Comparison of ENCODE assay signal across 9 mouse cellular contexts in the genomic region with DNA sequence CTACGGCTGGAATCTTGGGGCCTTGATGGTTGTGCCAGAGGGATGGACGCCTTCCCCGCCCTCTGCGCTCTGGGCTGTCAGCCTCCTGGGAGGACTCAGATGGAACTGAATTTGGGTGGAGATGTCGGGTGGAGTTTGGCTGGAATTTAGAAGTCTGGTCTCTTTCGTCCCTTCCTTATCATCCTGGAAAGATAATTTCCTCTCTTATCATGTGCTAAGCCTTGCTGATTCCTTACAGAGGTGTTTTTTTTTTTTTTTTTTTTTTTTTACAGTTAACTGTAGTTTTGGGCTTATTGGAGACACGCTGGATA. TPM values are rescaled to one million over a fixed set of nuclear protein-coding genes. Genes with fewer than 3 reads are reported as not detected.
DNase-seq lines count a peak whose midpoint lies in the region; ATAC-seq and TF ChIP-seq lines count a peak whose summit lies in the region.
"Had no signal": no experiment of that assay in that cellular context is flagged by ENCODE, and none has a peak within 500 bp of the region (broad histone marks: within the 10 kb centered on the region; RNA-seq: fewer than 3 reads in every experiment).

No protein-coding gene starts in this region.

- no peaks in the 10 kb centered on the region for H3K27me3 ChIP-seq in MEL (ENCODE audit: control insufficient read depth in 1 of 2, insufficient read depth in 2 of 2, low read length in 2 of 2)
- H3K27me3 ChIP-seq in liver, embryonic 12.5 days (replicated peaks), result no peaks in the 10 kb centered on the region

- H3K27ac ChIP-seq in gastrocnemius, adult 2 months, result peak overlapping the region; percentile 90
- peak overlapping the region; percentile 98 for H3K27ac ChIP-seq in MEL (ENCODE audit: control insufficient read depth, low read depth, low read length)
- peak overlapping the region; percentile 95 for H3K27ac ChIP-seq in liver, embryonic 12.5 days

- 0 out of 2 replicates have a peak, but pooled peaks have one; percentile 8 for ATAC-seq in liver, embryonic 12.5 days

- TF ChIP-seq POLR2A in MEL (IDR thresholded peaks at IDR 0.05; ENCODE audit: control insufficient read depth in 1 of 2, insufficient read depth in 1 of 2, low read depth in 1 of 2, low read length in 2 of 2, poor library complexity in 1 of 2), result no peak; a peak in 2 of 4 replicates

- H3K4me2 ChIP-seq in liver, embryonic 12.5 days, result peak overlapping the region; percentile 92

- intact Hi-C loops in gastrocnemius, adult 2 months (cut with DNase I), result loop anchor here (5.0 kb wide), 1 partner anchor 54 kb away; no protein-coding TSS in a partner anchor

- TF ChIP-seq EP300 in MEL (IDR thresholded peaks at IDR 0.05; ENCODE audit: low read depth in 1 of 2, low read length in 2 of 2), result peak; percentile 84 to 95

- peak overlapping the region; percentile 80 for H3K4me3 ChIP-seq in gastrocnemius, adult 2 months
- peak overlapping the region; percentile 70 to 75 for H3K4me3 ChIP-seq in MEL (ENCODE audit: control insufficient read depth in 1 of 2, insufficient read depth in 1 of 2, low read depth in 2 of 2, low read length in 2 of 2)
- peak overlapping the region; percentile 91 for H3K4me3 ChIP-seq in liver, embryonic 12.5 days

- 30% methylated on average over 7 of the region's 7 CpGs for WGBS in liver, embryonic 12.5 days (ENCODE audit: insufficient replicate concordance)

- TF ChIP-seq CTCF in gastrocnemius, adult 2 months (IDR thresholded peaks at IDR 0.05), result no peak
- TF ChIP-seq CTCF in MEL (IDR thresholded peaks at IDR 0.05 in 2 of 3, conservative IDR thresholded peaks at IDR 0.05 in 1 of 3; ENCODE audit: control insufficient read depth in 1 of 3, insufficient read depth in 1 of 3, low read depth in 2 of 3, low read length in 3 of 3, poor library complexity in 1 of 3, severe bottlenecking in 1 of 3), result no peak

- TF ChIP-seq RAD21 in MEL (IDR thresholded peaks at IDR 0.05; ENCODE audit: low read depth, low read length), result no peak

- no peaks in the 10 kb centered on the region for H3K9me3 ChIP-seq in MEL (replicated peaks; ENCODE audit: insufficient read depth, low read length)
- H3K9me3 ChIP-seq in liver, embryonic 12.5 days (replicated peaks), result no peaks in the 10 kb centered on the region

- peaks cover 25 to 62% of the 10 kb centered on the region in 2 experiments for H3K4me1 ChIP-seq in MEL (ENCODE audit: control insufficient read depth in 1 of 2, insufficient read depth in 2 of 2, low read length in 2 of 2)
- peaks cover 93% of the 10 kb centered on the region for H3K4me1 ChIP-seq in liver, embryonic 12.5 days

- H3K36me3 ChIP-seq in MEL (ENCODE audit: control insufficient read depth in 1 of 2, insufficient read depth in 2 of 2, low read length in 2 of 2), result peaks cover 6 to 54% of the 10 kb centered on the region in 2 experiments
- peaks cover 29% of the 10 kb centered on the region for H3K36me3 ChIP-seq in liver, embryonic 12.5 days

- peak overlapping the region; percentile 95 for H3K9ac ChIP-seq in MEL (ENCODE audit: control insufficient read depth, low read depth, low read length, poor library complexity, severe bottlenecking)
- H3K9ac ChIP-seq in liver, embryonic 12.5 days, result peak overlapping the region; percentile 97

- H3K79me2 ChIP-seq in MEL (ENCODE audit: control insufficient read depth, insufficient read depth, low read length, poor library complexity), result peaks cover 73% of the 10 kb centered on the region

- peak; percentile 71 for DNase-seq in gastrocnemius, adult 2 months
- no peak for DNase-seq in gastrocnemius, postnatal 4 days (ENCODE audit: low spot score in 2 of 2)
- peak; percentile 84 for DNase-seq in MEL (ENCODE audit: low read depth, low spot score)
- peak; percentile 65 for DNase-seq in heart, adult 8-10 months (ENCODE audit: low spot score)
- no peak for DNase-seq in retina, postnatal 1 day
- DNase-seq in kidney, postnatal 36 days, result no peak
- DNase-seq in adrenal gland, postnatal 36 days, result no peak

TF ChIP-seq in MEL, 35 proteins besides CTCF, POLR2A, EP300 and RAD21 (continues in another document):
- TF ChIP-seq TAL1 (IDR thresholded peaks at IDR 0.05; ENCODE audit: low read length), result no peak
- TF ChIP-seq ELF1 (IDR thresholded peaks at IDR 0.05; ENCODE audit: low read depth, low read length), result no peak
- peak; percentile 92 for TF ChIP-seq MYB (IDR thresholded peaks at IDR 0.05; ENCODE audit: low read depth, low read length)
- no peak for TF ChIP-seq UBTF (IDR thresholded peaks at IDR 0.05; ENCODE audit: borderline replicate concordance, insufficient read depth, low read depth, low read length)
- TF ChIP-seq SIN3A (IDR thresholded peaks at IDR 0.05; ENCODE audit: low read length), result peak; percentile 77
- TF ChIP-seq MEF2A (IDR thresholded peaks at IDR 0.05; ENCODE audit: extremely low read depth, insufficient replicate concordance, low read depth, low read length, poor library complexity, severe bottlenecking), result peak; percentile 50; the same call in 1 of the 2 replicates
- peak; percentile 83 for TF ChIP-seq TBP (IDR thresholded peaks at IDR 0.05; ENCODE audit: low read depth, low read length)
- TF ChIP-seq MYC (IDR thresholded peaks at IDR 0.05; ENCODE audit: low read depth, low read length), result 0 out of 2 replicates have a peak, but pooled peaks have one; percentile 32
- TF ChIP-seq CHD2 (IDR thresholded peaks at IDR 0.05; ENCODE audit: low read length), result no peak
- TF ChIP-seq ZMIZ1 (IDR thresholded peaks at IDR 0.05; ENCODE audit: low read depth, low read length), result no peak
- TF ChIP-seq CHD1 (IDR thresholded peaks at IDR 0.05; ENCODE audit: low read depth, low read length), result peak; percentile 91; the same call in 1 of the 2 replicates
- TF ChIP-seq ETS1 (IDR thresholded peaks at IDR 0.05; ENCODE audit: low read depth, low read length), result peak; percentile 89
- TF ChIP-seq ZC3H11A (IDR thresholded peaks at IDR 0.05; ENCODE audit: low read depth, low read length), result no peak; the same call in 1 of the 2 replicates
- TF ChIP-seq GABPA (IDR thresholded peaks at IDR 0.05; ENCODE audit: low read depth, low read length), result no peak
- TF ChIP-seq JUND (IDR thresholded peaks at IDR 0.05; ENCODE audit: low read depth, low read length), result peak; percentile 19; the same call in 1 of the 2 replicates
- TF ChIP-seq NELFE (IDR thresholded peaks at IDR 0.05; ENCODE audit: low read depth, low read length), result peak; percentile 50
- TF ChIP-seq RCOR1 (IDR thresholded peaks at IDR 0.05; ENCODE audit: low read depth, low read length), result peak; percentile 88
- no peak for TF ChIP-seq POLR2AphosphoS2 (IDR thresholded peaks at IDR 0.05; ENCODE audit: low read length)
- no peak for TF ChIP-seq E2F4 (IDR thresholded peaks at IDR 0.05; ENCODE audit: borderline replicate concordance, low read depth, low read length)
- 0 out of 2 replicates have a peak, but pooled peaks have one; percentile 45 for TF ChIP-seq ZKSCAN1 (IDR thresholded peaks at IDR 0.05; ENCODE audit: low read depth, low read length)
- TF ChIP-seq TCF12 (IDR thresholded peaks at IDR 0.05; ENCODE audit: low read depth, low read length), result peak; percentile 91
- TF ChIP-seq MAZ (IDR thresholded peaks at IDR 0.05; ENCODE audit: low read depth, low read length), result no peak
- TF ChIP-seq BHLHE40 (IDR thresholded peaks at IDR 0.05; ENCODE audit: borderline replicate concordance, low read depth, low read length), result peak; percentile 82
- TF ChIP-seq ZNF384 (IDR thresholded peaks at IDR 0.05; ENCODE audit: low read depth, low read length), result peak; percentile 100

RNA-seq across cellular contexts. Expression of a gene that starts 2.7 kb away (rescaled TPM):
- total RNA-seq in gastrocnemius, adult 2 months (2021), result 10 to 100 TPM in 1 of 2 experiments, 1 to 10 TPM in 1; 9.5 to 14.0 TPM
- 10 to 100 TPM; 85.8 to 88.6 TPM for total RNA-seq in gastrocnemius, postnatal 4 days (2021)
- total RNA-seq in MEL (2012; rRNA removed), result 199 and 278 TPM in 2 replicates
- 100 to 1,000 TPM; 196 to 294 TPM for polyA plus RNA-seq in MEL (2012; ENCODE audit: insufficient read depth in 1 of 2, insufficient read length in 2 of 2, low read depth in 1 of 2, low replicate concordance in 2 of 2, missing spikeins in 1 of 2)
- 10 to 100 TPM; 22.3 to 27.2 (median 25.6) TPM for total RNA-seq in heart, adult 8-10 months (2022)
- 33.5 and 34.3 TPM in 2 replicates for polyA plus RNA-seq in liver, embryonic 12.5 days (2016; fragmentation: Nextera tagmentation; extraction: Ambion mirVana)
- 10 to 100 TPM; 35.0 to 42.6 TPM for total RNA-seq in adrenal gland, postnatal 36 days (2021)

RNA-seq across cellular contexts. Expression of a gene that starts 41.7 kb away (rescaled TPM):
- under 1 TPM; 0.06 to 0.15 TPM for total RNA-seq in gastrocnemius, adult 2 months (2021)
- total RNA-seq in gastrocnemius, postnatal 4 days (2021), result under 1 TPM; 0.16 to 0.25 TPM
- total RNA-seq in MEL (2012; rRNA removed), result not detected in 2 replicates
- polyA plus RNA-seq in MEL (2012; ENCODE audit: insufficient read depth in 1 of 2, insufficient read length in 2 of 2, low read depth in 1 of 2, low replicate concordance in 2 of 2, missing spikeins in 1 of 2), result not detected
- total RNA-seq in heart, adult 8-10 months (2022), result under 1 TPM; 0.22 to 0.44 (median 0.34) TPM
- 9.8 and 10.1 TPM in 2 replicates for polyA plus RNA-seq in liver, embryonic 12.5 days (2016; fragmentation: Nextera tagmentation; extraction: Ambion mirVana)
- total RNA-seq in adrenal gland, postnatal 36 days (2021), result under 1 TPM; 0.20 to 0.30 TPM

RNA-seq across cellular contexts. Expression of a gene that starts 41.8 kb away (rescaled TPM):
- not detected for total RNA-seq in gastrocnemius, adult 2 months (2021)
- not detected for total RNA-seq in gastrocnemius, postnatal 4 days (2021)
- not detected in 2 replicates for total RNA-seq in MEL (2012; rRNA removed)
- not detected for polyA plus RNA-seq in MEL (2012; ENCODE audit: insufficient read depth in 1 of 2, insufficient read length in 2 of 2, low read depth in 1 of 2, low replicate concordance in 2 of 2, missing spikeins in 1 of 2)
- total RNA-seq in heart, adult 8-10 months (2022), result not detected
- polyA plus RNA-seq in liver, embryonic 12.5 days (2016; fragmentation: Nextera tagmentation; extraction: Ambion mirVana), result 0.14 and 0.48 TPM in 2 replicates
- not detected for total RNA-seq in adrenal gland, postnatal 36 days (2021)
- total RNA-seq: common myeloid progenitor, adult 5-6 weeks had no signal

RNA-seq across cellular contexts. Expression of a gene that starts 45.4 kb away (rescaled TPM):
- total RNA-seq in gastrocnemius, adult 2 months (2021), result 1 to 10 TPM; 4.6 to 6.3 TPM
- 10 to 100 TPM; 15.9 to 18.2 TPM for total RNA-seq in gastrocnemius, postnatal 4 days (2021)
- total RNA-seq in MEL (2012; rRNA removed), result 13.6 and 14.2 TPM in 2 replicates
- 10 to 100 TPM; 17.1 to 88.3 TPM for polyA plus RNA-seq in MEL (2012; ENCODE audit: insufficient read depth in 1 of 2, insufficient read length in 2 of 2, low read depth in 1 of 2, low replicate concordance in 2 of 2, missing spikeins in 1 of 2)
- total RNA-seq in heart, adult 8-10 months (2022), result 10 to 100 TPM in 1 of 4 experiments, 1 to 10 TPM in 3; 8.2 to 10.3 (median 8.8) TPM
- polyA plus RNA-seq in liver, embryonic 12.5 days (2016; fragmentation: Nextera tagmentation; extraction: Ambion mirVana), result 13.7 and 14.5 TPM in 2 replicates
- total RNA-seq in adrenal gland, postnatal 36 days (2021), result 10 to 100 TPM; 24.1 to 31.1 TPM

RNA-seq across cellular contexts. Expression of a gene that starts 51.5 kb away (rescaled TPM):
- not detected for total RNA-seq in gastrocnemius, adult 2 months (2021)
- not detected for total RNA-seq in gastrocnemius, postnatal 4 days (2021)
- total RNA-seq in MEL (2012; rRNA removed), result not detected in 2 replicates
- not detected for polyA plus RNA-seq in MEL (2012; ENCODE audit: insufficient read depth in 1 of 2, insufficient read length in 2 of 2, low read depth in 1 of 2, low replicate concordance in 2 of 2, missing spikeins in 1 of 2)
- not detected for total RNA-seq in heart, adult 8-10 months (2022)
- polyA plus RNA-seq in liver, embryonic 12.5 days (2016; fragmentation: Nextera tagmentation; extraction: Ambion mirVana), result not detected in 2 replicates
- not detected for total RNA-seq in adrenal gland, postnatal 36 days (2021)
- total RNA-seq: common myeloid progenitor, adult 5-6 weeks had no signal

Comparison
In these comparisons a context has a peak if more than half of its experiments do, and no peak if none do; other contexts are left out.
1. DNase-seq: peak in gastrocnemius, adult 2 months (single experiment), MEL (single experiment) and heart, adult 8-10 months (single experiment); none in gastrocnemius, postnatal 4 days (0 of 2), retina, postnatal 1 day (single experiment), kidney, postnatal 36 days (0 of 2) and adrenal gland, postnatal 36 days (0 of 2).
2. Peak in every context shown above with its lines, with median percentiles within 50 percentile points of each other: H3K27ac ChIP-seq and H3K4me3 ChIP-seq.